Mouse (Mus musculus) embryonic facial prominence, embryonic 10.5 days (tissue): Measurements from ENCODE around the gene Kbtbd13. TPM values are rescaled to one million over a fixed set of nuclear protein-coding genes. Genes with fewer than 3 reads are reported as not detected.

ENCODE experiments used
- polyA plus RNA-seq: library from polyadenylated mRNA; unstranded; fragments of >200 nt; fragmentation: Nextera tagmentation; extraction: Ambion mirVana; gene quantifications from 2 replicates; pipeline ENCODE4 v1.2.1, GENCODE M21; 2016

The Kbtbd13 gene
- polyA plus RNA-seq, 1 experiment from 2014 or later = 1.0 TPM

Other genes with a start within 250 kb of the Kbtbd13 start
- gene Parp16, start 196.3 kb downstream of the Kbtbd13 start, polyA plus RNA-seq = 8.2 and 8.3 TPM in 2 replicates
- gene Cilp, start 126.5 kb downstream of the Kbtbd13 start, polyA plus RNA-seq = 0.05 and 0.15 TPM in 2 replicates
- 48.3 and 50.9 TPM in 2 replicates for gene Clpx, start 97.4 kb downstream of the Kbtbd13 start, polyA plus RNA-seq
- 10.3 and 10.6 TPM in 2 replicates for gene Pdcd7, start 45.5 kb downstream of the Kbtbd13 start, polyA plus RNA-seq
- 0.38 and 0.66 TPM in 2 replicates for gene Ubap1l, start 30.6 kb downstream of the Kbtbd13 start, polyA plus RNA-seq
- 7.6 and 8.3 TPM in 2 replicates for gene Rasl12, start 6.9 kb upstream of the Kbtbd13 start, polyA plus RNA-seq
- not detected in 2 replicates for gene Slc51b, start 31.3 kb upstream of the Kbtbd13 start, polyA plus RNA-seq
- gene Mtfmt, start 44.1 kb upstream of the Kbtbd13 start, polyA plus RNA-seq = 20.1 and 22.7 TPM in 2 replicates
- 103 and 112 TPM in 2 replicates for gene Spg21, start 69.3 kb upstream of the Kbtbd13 start, polyA plus RNA-seq
- not detected in 2 replicates for gene Ankdd1a, start 128.5 kb upstream of the Kbtbd13 start, polyA plus RNA-seq
- 14.3 and 15.2 TPM in 2 replicates for gene Plekho2, start 188.4 kb upstream of the Kbtbd13 start, polyA plus RNA-seq
- 27.7 and 28.0 TPM in 2 replicates for gene Pif1, start 195.5 kb upstream of the Kbtbd13 start, polyA plus RNA-seq
- 26.2 and 26.4 TPM in 2 replicates for gene Rbpms2, start 238.0 kb upstream of the Kbtbd13 start, polyA plus RNA-seq